Mouse (Mus musculus) frontal cortex, postnatal 14 days (tissue): ENCODE results near the gene Cmtm6.

Source experiments
- DNase-seq, 2 experiments: peaks; one replicate each; pipeline ENCODE4 v3.0.0; 2022; ENCODE audit warnings: low spot score in 2 of 2

The Cmtm6 gene

DNA sequence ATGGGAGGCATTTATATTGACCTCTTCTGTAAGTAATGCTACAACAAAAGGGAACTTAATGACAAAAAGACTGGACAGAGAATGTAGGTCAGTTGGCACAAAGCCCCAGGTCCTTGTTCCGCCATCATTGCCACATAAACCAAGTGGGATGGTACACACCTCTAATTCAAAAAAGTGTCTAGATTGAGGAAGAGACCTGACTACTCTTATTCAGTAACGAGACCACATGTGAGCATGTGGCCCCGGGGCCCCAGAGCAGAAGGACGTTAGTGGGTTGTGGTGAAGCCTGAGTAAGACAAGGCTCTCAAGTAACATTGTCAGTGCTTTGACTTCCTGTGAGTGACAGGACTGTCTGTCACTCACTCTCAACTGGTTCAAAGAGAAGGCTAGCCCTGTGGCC lies 39.3 kb downstream of the Cmtm6 start:
- DNase-seq, result no peak

DNA sequence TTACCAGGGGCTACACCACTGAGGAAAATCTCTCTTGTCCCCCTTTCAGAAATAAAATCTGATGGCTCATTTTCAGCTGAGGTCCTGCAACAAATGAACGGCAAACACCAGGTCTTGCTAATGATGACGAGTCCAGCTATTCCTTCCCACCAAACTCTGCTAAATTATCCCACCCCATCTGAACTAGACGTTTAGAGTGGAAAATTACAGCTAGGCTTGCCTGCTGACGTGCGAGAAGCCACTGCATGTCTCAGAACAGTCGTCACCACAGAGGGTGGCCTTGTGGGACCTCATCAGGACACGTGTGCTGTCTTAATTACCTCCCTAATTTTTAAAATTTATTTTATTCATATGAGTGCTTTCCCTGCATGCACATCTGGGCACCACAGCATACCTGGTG lies 40.6 kb downstream of the Cmtm6 start:
- no peak for DNase-seq

DNA sequence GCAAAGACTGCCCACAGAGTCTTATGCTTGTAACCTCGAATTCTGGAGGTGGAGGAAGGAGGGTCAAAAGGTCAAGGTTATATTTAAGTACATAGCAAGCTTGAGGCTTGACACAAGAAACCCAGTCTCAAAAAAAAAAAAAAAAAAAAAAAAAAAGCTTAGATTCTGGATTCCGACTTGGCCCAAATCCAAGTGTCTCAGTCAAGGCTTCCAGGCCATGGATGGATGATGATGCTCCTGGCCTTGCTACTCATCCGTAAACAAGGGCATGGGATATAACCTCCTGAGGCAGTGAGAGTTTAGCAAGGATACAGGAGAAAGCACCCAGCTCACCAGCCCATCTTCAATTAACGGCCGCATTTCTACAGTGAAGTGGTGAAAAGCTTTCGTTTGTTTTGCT lies 43.7 kb downstream of the Cmtm6 start:
- DNase-seq, result no peak

DNA sequence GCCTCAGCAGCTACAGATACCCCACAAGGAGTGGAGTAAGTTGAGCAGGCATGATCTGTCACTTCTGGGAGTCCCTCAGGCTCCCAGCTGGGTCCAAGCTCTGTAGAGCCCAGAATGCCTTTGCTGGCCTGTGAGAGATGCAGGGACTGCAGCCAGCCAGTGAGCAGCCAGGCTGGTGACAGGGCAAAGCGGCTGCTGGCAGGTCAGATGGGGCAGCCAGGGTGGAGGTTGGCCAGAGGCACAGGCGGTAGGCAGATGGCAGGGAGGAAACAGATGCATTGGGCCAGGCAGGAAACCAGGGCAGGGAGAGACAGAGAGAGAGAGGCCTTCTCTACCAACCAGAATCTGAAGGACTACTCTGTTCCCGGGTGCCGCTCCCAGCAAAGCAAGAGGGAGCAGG lies 44.4 kb downstream of the Cmtm6 start:
- DNase-seq, result peak; percentile 19 to 38

DNA sequence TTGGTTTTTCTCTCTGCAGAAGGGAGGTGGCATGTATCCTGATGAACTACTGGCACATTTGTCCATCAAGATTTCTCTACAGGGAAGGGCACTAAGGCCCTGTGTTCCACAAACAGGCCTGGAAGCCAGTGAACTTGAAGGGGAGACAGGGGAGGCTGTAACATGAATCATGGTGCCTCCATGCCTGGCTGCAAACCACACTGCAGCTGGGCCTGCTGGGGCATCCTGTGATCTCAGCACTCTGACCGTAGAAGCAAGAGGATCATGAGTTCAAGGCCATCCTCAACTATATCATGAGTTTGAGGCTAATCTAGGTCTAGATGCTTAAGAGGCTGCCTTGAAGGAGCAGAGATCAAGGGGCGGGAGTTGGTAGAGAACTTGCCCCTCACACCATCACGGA lies 45.4 kb downstream of the Cmtm6 start:
- no peak for DNase-seq

DNA sequence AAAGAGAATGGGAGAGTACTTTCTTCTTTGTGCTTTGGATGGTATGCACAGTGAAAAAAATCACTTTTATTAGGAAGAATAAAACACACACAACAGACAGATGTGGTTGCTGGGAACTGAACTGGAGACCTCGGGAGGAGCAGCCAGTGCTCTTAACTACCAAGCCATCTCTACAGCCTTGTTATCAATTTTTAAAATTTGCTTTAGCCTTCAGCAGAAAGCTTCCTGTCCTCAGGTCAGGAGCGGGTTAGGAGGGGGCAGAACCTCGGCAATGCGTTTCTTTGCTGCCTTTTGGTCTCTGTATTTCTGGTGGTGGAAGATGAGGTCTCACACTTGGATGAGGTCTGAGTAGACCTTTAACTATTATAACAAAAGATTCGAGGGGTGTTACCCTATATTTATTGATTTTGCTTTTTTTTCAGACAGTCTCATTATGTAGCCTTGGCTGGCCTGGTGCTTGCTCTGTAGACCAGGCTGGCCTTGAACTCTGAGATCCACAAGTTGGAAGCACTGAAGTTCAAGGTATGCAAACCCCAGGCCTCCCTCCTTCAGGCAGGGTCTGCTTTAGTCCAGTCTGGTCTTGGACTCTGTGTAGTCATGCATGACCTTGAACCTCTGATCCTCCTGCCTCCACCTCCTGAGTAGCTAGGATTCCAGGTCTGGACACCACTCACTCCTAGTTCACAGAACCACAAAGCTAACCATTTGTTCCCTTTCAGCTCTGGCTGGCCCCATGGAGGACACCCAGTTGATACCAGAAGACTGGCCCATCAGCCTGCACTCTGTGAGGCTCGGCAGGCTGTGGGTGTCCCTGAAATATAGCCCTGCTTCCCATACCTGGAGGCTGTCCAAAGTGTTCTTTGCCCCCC lies 46.5 kb downstream of the Cmtm6 start:
- DNase-seq, result no peak

DNA sequence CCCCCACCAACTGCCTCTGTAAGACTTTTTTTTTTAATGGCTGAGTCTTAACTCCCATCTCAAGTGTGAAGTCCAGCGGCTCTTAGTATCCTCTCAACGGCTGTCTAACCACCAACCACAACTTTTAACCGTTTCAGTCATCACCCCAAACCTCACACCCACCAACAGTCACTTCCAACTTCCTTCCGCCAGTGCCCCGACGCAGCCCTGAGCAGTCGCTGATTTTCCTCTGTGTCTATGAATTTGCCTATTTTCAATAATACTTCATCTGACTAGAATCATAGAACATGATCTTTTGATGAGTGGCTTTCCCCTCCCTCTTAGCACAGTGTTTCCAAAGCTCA lies 47.1 kb downstream of the Cmtm6 start:
- no peak for DNase-seq

DNA sequence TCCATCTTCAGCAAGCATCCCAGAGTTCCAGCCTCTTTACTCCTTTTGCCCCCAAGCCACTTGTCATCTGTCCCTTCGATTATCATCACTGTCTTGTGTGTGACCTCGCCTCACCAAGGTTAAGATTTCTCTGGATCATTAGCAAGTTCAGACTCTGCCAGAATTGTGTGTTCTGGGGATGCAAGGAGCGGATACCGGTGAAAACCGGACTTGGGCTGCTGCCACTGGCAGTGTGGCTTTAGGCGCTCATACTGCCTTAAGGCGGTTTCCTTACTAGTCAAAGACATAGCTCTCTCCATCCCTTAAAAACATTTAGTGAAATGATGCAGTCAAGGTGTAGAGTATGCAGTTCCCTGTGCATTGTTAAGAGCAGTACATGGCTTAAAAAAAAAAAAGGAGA lies 48.0 kb downstream of the Cmtm6 start:
- no peak for DNase-seq

DNA sequence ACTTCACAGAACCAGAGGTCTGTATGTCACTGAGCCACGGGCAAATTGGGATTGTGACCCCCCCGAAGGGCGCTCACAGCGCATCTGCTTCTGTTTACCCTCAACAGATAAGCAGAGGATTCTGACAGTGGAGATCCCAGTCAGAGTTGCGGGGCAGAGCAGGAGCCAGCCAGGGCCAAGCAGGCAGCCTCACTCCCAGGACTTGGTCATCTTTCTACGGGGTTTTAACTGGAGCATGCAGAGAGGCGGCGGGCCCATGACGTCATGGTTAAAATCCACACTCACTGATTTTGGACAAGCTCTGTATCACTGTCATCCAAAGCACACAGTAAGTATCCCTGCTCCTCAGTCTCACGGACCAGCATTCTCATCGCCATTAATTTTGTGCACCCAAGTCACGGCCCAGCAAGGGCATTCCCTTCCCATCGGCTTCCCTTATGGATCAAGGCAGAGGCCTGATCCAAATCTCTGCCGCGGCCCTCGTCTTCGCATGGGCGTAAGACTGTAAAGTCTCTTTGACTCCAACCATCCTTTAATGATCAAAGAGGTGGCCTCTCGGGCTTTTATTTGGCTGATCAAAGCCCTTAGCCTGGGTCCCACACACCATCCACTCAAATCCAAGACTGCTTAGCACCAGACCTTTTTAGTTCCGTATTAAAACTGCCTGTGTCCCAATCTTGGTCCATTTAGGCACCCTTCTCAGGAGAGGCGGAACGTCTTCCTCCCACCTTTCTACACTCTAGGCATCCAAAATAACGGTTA lies 49.2 kb downstream of the Cmtm6 start:
- no peak for DNase-seq

DNA sequence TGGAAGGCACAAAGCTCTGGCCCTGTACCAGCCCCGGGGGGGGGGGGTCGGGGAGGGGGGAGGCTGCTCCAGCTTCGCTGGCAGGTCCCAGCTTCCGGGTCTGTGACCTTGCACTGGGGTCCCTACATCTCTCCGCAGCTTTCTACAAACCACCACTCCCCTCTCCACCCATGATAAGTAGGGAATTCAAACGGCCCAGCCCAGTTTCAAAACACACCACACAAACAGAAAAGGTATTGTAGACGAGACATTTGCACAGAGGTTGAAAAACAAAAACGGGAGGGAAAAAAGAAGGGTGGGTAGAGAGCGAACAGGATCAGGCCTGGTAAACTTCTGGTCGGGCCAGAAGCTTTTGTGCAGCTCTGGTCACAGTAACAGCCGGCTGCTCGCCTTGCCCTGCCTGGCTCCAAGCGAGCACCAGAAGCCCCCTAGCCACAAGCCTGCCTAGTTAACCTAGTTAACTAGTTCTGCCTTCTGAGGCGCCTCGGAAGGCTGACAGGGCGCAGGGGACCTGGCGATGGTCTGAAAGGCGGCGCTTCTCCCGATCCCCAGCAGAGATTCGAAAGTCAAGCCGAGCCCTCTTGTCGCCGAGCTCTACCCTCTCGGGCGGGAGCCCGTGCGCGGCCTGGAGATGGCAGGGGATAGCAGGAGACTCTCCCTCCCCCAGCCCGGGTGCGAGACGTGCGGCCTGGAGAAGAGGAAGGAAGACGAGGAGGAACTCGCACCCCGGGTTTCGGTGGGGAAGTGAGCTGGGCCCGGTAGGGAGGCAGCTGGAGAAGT lies 50.0 kb downstream of the Cmtm6 start:
- peak in 1 of 2 experiments; percentile 15 for DNase-seq

DNA sequence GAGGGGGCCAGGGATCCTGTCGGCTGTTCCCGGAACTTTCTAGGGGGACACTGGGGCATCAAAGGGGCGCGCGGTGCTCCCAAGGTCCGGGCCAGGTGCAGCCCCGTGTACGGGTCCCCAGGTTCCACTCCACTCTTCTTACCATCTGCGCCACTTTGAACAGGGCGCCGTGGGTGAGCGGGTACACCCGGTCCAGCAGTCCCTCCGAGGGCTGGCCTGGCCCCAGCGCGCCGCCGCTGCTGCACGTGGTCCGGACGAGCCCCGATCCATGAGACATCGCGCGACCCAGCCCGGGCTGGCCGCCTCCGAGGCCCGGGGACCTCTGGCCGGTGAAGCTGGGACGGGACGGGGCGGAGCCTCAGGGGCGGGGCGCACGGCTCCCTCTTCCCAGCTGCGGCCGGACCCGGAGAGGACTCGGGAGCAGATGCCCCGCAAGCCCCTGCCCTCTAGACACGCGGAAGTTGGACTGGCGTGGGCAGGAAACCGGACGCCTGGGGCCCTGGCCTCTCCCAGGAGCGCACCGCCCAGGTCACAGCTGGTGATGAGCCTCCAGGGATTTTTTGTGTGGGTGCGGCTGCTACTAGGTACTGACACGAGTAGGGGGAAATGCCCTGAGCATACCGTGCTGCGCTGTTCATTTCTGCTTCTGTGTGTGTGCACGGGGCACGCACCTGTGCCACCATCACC lies 50.8 kb downstream of the Cmtm6 start, which contains the start of gene Cmtm7:
Cmtm7 (minus strand) TSS at position 331 of the 687 bp plus-strand sequence.
- no peak for DNase-seq

DNA sequence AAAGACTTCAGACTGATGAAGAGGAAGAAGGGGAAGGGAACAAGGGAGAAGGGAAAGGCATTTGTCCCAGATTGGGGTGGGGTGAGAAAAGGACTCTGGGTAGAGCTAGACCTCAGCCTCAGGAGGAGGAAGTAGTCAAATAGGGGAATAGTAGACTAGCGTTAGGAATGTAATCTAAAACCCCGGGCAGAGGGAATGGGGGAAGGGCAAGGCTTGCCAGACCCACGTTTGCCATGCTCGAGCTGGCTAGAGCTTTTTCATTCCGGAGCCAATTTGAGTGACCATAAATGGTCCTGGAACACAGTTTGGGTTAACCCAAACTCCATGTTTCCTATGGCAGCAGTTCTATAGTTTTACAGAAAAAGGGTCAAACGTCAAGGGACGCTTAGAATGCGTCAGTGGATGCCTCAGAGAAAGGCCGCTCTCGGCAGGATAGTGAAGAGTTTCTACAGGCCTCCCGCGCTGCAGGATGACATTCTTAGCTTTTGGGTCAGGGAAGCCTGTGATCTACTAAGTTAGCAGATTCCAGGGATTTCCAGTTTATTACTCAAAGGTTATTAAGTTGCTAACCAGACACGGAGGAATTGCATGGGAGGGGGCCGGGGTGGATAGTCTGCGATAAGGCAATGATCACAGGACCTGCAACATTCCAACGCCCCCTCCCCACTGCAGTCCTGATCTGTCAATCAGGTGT lies 54.7 kb downstream of the Cmtm6 start:
- DNase-seq, result no peak

DNA sequence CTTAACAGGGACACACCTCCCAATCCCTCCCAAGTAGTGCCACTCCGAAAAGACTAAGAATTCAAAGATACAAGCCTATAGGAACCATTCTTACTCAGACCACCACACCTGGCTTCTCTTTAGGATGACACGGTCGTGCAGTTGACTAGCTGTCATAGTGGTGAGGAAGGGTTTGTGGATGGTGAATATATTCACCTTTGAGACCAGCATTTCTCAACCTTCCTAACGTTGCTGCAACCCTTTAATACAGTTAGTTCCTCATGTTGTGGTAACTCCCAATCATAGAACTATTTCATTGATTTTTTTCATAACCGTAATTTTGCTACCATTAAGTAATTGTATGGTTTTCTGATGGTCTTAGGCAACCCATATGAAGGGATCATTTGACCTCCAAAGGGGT lies 56.2 kb downstream of the Cmtm6 start:
- no peak for DNase-seq

DNA sequence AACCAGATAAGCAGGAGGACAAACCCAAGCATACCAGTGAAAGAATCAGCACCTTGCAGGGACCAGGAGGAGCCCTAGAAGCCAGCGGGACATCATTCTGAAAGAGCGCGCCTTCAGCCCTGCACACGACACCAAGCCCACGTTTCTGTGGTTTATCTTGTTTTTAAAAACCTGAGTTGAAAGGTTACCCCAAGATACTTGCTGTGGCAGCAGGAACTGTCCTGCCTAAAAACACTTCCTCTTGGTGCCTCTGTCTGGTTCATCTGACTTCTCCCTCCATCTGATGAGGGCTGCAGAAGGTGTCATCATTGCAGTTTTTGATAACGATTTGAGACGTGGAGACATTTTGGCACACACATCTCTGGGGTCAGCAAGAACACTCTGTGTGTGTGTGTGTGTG lies 56.8 kb downstream of the Cmtm6 start:
- no peak for DNase-seq

DNA sequence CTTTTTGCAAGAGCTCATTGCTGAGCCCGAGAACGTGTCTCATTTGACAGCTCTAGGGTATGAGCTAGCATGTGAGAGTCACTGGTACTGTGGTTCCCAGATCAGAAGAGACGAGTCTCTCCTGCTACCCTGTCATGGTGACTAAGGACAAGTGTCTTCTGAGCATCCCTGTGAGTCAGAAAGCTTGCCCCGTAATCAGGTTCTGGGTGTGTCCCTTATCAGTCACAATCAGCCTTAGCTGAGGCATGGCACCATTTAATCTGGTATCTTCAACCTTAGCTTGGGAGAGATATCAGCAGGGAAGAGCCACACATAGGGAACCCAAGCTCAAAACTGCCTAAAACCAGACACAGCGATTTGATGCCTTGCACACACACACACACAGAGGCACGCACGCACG lies 57.8 kb downstream of the Cmtm6 start:
- DNase-seq, result no peak

DNA sequence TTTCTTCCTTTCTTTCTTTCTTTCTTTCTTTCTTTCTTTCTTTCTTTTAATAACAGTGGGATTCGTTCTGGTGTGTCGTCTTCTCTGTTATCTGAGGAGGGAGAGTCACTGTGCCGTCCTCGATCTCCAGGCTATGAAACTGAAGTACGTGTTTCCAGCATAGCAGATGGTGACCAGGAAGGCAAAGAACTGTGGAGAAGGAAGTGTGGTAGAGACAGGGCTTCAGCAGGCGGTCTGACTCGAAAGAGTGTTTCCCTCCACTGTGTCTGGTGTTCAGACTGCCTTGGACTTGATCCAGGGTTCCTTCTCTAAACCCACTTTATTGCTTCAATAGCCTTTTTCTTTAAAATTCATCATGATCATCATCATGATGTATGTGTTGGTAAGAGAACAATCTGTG lies 58.6 kb downstream of the Cmtm6 start:
- no peak for DNase-seq

DNA sequence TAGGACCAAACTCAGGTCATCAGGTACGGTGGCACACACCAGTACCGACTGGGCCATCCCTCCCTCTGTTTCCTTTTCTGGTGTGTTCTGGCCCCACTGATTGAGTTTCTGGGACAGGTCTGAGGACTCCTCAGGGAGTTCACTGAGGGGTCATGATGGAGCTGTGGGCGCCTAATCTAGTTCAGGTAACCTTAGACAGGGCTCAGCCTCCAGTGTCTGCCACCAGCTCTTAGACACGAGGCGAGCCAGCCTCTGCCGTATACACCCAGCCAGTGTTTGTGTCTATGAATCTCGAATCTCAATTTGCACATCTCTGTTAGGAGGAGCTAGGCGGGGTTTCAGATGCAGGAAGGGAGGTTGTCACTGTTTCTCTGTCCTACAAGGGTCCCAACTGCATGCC lies 59.1 kb downstream of the Cmtm6 start:
- no peak for DNase-seq

DNA sequence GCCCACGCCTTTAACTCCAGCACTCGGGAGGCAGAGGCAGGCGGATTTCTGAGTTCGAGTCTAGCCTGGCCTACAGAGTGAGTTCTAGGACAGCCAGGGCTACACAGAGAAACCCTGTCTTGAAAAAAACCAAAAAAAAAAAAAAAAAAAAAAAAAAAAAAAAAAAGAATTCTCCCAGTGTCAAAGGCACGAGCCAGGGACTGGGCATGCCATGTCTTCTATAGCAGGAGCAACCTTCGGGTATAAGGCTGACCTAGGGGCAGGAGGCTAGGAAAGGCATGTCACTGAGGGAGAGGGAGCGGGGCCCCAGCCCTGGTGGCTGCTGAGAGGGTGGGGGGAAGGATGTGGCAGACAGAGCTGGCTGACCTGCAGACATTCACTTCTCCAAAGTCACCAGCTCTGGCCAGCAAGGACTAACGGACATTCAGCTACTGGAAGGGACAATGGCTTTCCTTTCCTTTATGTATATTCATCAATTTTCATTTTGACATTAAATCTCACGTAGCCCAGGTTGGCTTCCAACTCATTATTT lies 62.9 kb downstream of the Cmtm6 start:
- no peak for DNase-seq

DNA sequence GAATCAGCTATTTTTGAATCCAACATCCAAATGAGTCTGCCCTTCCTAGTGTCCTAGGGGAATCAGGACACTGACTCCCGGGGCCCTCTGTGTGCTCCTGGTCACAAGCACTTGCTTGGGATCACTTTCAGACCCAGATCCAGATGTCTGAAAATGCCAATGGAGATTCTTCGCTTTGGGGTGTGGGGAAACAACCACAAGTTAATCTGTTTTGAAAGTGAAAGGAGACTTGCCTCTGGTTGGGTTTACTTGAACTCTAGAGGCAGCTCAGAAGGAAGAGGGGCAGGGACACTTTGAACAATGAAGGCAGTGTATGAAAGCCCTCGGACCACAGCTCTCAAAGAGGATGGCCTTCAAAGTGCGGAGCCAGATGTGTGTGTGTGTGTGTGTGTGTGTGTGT lies 63.6 kb downstream of the Cmtm6 start:
- no peak for DNase-seq

DNA sequence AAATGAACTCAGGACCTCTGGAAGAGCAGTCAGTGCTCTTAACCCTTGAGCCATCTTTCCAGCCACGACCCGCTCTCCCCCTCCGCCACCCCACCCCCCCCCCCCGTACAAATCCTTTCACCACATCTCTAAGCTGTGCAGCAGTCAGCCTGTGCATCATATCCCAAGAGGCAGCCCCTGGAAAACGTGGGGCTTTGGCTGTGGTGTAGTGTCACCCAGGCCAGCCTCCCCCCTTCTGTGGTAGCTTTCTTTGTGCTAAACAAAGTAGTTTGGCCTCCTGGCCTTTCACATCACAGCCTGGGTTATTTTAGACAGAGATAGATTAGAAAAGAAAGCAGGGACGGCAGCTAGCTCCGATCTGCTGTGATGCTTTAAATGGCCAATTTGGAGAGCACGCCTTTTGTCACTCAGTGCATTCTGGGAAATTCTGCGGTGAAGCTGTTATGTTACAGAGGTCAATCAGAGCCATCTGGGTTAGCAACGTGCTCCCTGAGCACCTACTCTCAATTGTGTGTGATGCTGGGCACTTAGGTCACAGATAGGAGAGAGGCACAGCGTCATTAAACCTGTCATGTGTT lies 65.6 kb downstream of the Cmtm6 start:
- DNase-seq, result no peak
